Mouse (Mus musculus) left cerebral cortex, postnatal 25 days (tissue): ENCODE data around the gene Krtap17-1. TPM values are rescaled to one million over a fixed set of nuclear protein-coding genes. Genes with fewer than 3 reads are reported as not detected.

Experiments
- DNase-seq, 2 experiments: peaks; one replicate each; pipeline ENCODE4 v3.0.0; 2022; ENCODE audit warnings: low spot score in 2 of 2, mixed read lengths in 1 of 2
- intact Hi-C: fragments of 180-260 bp; cut with DNase I; formaldehyde crosslinking; loops from one replicate; pipeline ENCODE4 v1.15.1; 2025
- total RNA-seq, 2 experiments: library from RNA; stranded (reverse); gene quantifications; 2 replicates each; pipeline ENCODE4 v1.2.3; 2021

The Krtap17-1 gene
- total RNA-seq, 2 experiments from 2014 or later, result not detected

GRCm38 (mm10) chr11:99982731-99983130, 11.1 kb downstream of the Krtap17-1 start:
- intact Hi-C loops, result no loop called here

GRCm38 (mm10) chr11:99978953-99979352, 14.8 kb downstream of the Krtap17-1 start, which contains the start of gene Krtap29-1:
Gene Krtap29-1, minus strand, starts transcription at chr11:99979053.
- no peak for DNase-seq

More at GRCm38 (mm10) chr11:99982731-99983130, 11.1 kb downstream of the Krtap17-1 start:
- no peak for DNase-seq

GRCm38 (mm10) chr11:99965961-99966360, 27.8 kb downstream of the Krtap17-1 start:
- no peak for DNase-seq
- intact Hi-C loops, result no loop called here

More at GRCm38 (mm10) chr11:99978953-99979352, 14.8 kb downstream of the Krtap17-1 start, which contains the start of gene Krtap29-1:
- intact Hi-C loops, result no loop called here

GRCm38 (mm10) chr11:99964213-99964612, 29.6 kb downstream of the Krtap17-1 start:
- no peak for DNase-seq
- intact Hi-C loops, result no loop called here

- intact Hi-C loops, result no loop called here
- no peak for DNase-seq
Observed at GRCm38 (mm10) chr11:99948175-99948574, 45.6 kb downstream of the Krtap17-1 start, which contains the start of gene Krtap9-5. Gene Krtap9-5, plus strand, starts transcription at chr11:99948475.

Other genes with a start within 250 kb of the Krtap17-1 start
- not detected for gene Gm11595, start 221.1 kb downstream of the Krtap17-1 start, total RNA-seq
- gene Krtap4-8, start 213.3 kb downstream of the Krtap17-1 start, total RNA-seq, result not detected
- not detected for gene Krtap4-9, start 208.8 kb downstream of the Krtap17-1 start, total RNA-seq
- gene Gm11596, start 200.5 kb downstream of the Krtap17-1 start, total RNA-seq, result not detected
- gene Gm11569, start 195.1 kb downstream of the Krtap17-1 start, total RNA-seq, result not detected
- gene Gm11554, start 189.5 kb downstream of the Krtap17-1 start, total RNA-seq, result not detected
- gene Krtap4-13, start 184.1 kb downstream of the Krtap17-1 start, total RNA-seq, result not detected
- not detected for gene Gm11564, start 178.3 kb downstream of the Krtap17-1 start, total RNA-seq
- gene 2300003K06Rik, start 155.9 kb downstream of the Krtap17-1 start, total RNA-seq, result not detected
- gene Krtap4-16, start 142.4 kb downstream of the Krtap17-1 start, total RNA-seq, result not detected
- not detected for gene Gm11568, start 136.1 kb downstream of the Krtap17-1 start, total RNA-seq
- not detected for gene Gm11559, start 129.5 kb downstream of the Krtap17-1 start, total RNA-seq
- not detected for gene Krtap9-1, start 120.6 kb downstream of the Krtap17-1 start, total RNA-seq
- not detected for gene Gm11567, start 114.8 kb downstream of the Krtap17-1 start, total RNA-seq
- not detected for gene Krtap31-1, start 86.1 kb downstream of the Krtap17-1 start, total RNA-seq
- gene Gm11565, start 79.2 kb downstream of the Krtap17-1 start, total RNA-seq, result not detected
- not detected for gene Krtap31-2, start 57.7 kb downstream of the Krtap17-1 start, total RNA-seq
- gene Krtap9-5, start 45.5 kb downstream of the Krtap17-1 start, total RNA-seq, result not detected
- gene Krtap29-1, start 14.9 kb downstream of the Krtap17-1 start, total RNA-seq, result not detected
- gene Krtap16-1, start 7.4 kb downstream of the Krtap17-1 start, total RNA-seq, result not detected
- not detected for gene Krt33a, start 22.2 kb upstream of the Krtap17-1 start, total RNA-seq
- not detected for gene Krt33b, start 35.9 kb upstream of the Krtap17-1 start, total RNA-seq
- gene Krt34, start 47.6 kb upstream of the Krtap17-1 start, total RNA-seq, result not detected
- gene Krt31, start 56.6 kb upstream of the Krtap17-1 start, total RNA-seq, result not detected
- gene Krt32, start 94.2 kb upstream of the Krtap17-1 start, total RNA-seq, result not detected
- gene Krt35, start 102.2 kb upstream of the Krtap17-1 start, total RNA-seq, result not detected
- not detected for gene Krt36, start 111.6 kb upstream of the Krtap17-1 start, total RNA-seq
- not detected for gene Krt13, start 127.6 kb upstream of the Krtap17-1 start, total RNA-seq
- not detected for gene Krt15, start 141.9 kb upstream of the Krtap17-1 start, total RNA-seq
- not detected for gene Krt19, start 154.7 kb upstream of the Krtap17-1 start, total RNA-seq
- 1 to 10 TPM; 3.7 to 4.3 TPM for gene Krt9, start 199.3 kb upstream of the Krtap17-1 start, total RNA-seq
- gene Krt14, start 213.6 kb upstream of the Krtap17-1 start, total RNA-seq, result not detected